Mouse (Mus musculus) liver, embryonic 15.5 days (tissue): ENCODE results near the gene Ccdc85c. TPM values are rescaled to one million over a fixed set of nuclear protein-coding genes. Genes with fewer than 3 reads are reported as not detected.

Experiments
- ATAC-seq: fragments of 200-750 bp; cut with Nextera tagmentation; 2 replicates; pipeline ENCODE4 v1.8.0; 2017; ENCODE audit warnings: moderate number of reproducible peaks, mild to moderate bottlenecking, moderate library complexity; ENCODE audit not compliant: insufficient read depth
- H3K27ac ChIP-seq: fragments of 300-500 bp; sonication (generic); replicated peaks from 2 replicates; pipeline ENCODE4 v1.5.1; 2015; ENCODE audit warnings: mild to moderate bottlenecking, inconsistent platforms
- H3K27me3 ChIP-seq: fragments of 300-500 bp; sonication (generic); 2 replicates; pipeline ENCODE4 v1.6.1; 2015; ENCODE audit warnings: mild to moderate bottlenecking, inconsistent platforms
- H3K36me3 ChIP-seq: fragments of 300-500 bp; sonication (generic); replicated peaks from 2 replicates; pipeline ENCODE4 v1.6.1; 2015; ENCODE audit warnings: moderate library complexity, mild to moderate bottlenecking, inconsistent platforms
- H3K4me1 ChIP-seq: fragments of 300-500 bp; sonication (generic); replicated peaks from 2 replicates; pipeline ENCODE4 v1.6.1; 2015; ENCODE audit warnings: inconsistent platforms
- H3K4me2 ChIP-seq: fragments of 300-500 bp; sonication (generic); 2 replicates; pipeline ENCODE4 v1.6.1; 2015; ENCODE audit warnings: moderate library complexity, mild to moderate bottlenecking, inconsistent platforms
- H3K4me3 ChIP-seq: fragments of 300-500 bp; sonication (generic); replicated peaks from 2 replicates; pipeline ENCODE4 v1.5.1; 2015; ENCODE audit warnings: mild to moderate bottlenecking, inconsistent platforms
- H3K9ac ChIP-seq: fragments of 300-500 bp; sonication (generic); 2 replicates; pipeline ENCODE4 v1.6.1; 2015; ENCODE audit warnings: moderate library complexity, mild to moderate bottlenecking, inconsistent platforms
- H3K9me3 ChIP-seq: fragments of 300-500 bp; sonication (generic); replicated peaks from 2 replicates; pipeline ENCODE4 v1.6.1; 2016; ENCODE audit warnings: inconsistent platforms
- WGBS: fragments of 180-500 bp; shearing (Covaris S2); methylation state at CpG from one replicate; pipeline ENCODE4 v1.1.7; 2015; ENCODE audit warnings: mixed read lengths; ENCODE audit not compliant: insufficient replicate concordance; 5-methylcytosine and 5-hydroxymethylcytosine counted together
- polyA plus RNA-seq: library from polyadenylated mRNA; unstranded; fragments of >200 nt; fragmentation: Nextera tagmentation; extraction: Ambion mirVana; gene quantifications from 2 replicates; pipeline ENCODE4 v1.2.1, GENCODE M21; 2015

Gene Ccdc85c
- polyA plus RNA-seq, 1 experiment from 2014 or later, result 1.4 TPM

GRCm38 (mm10) chr12:108171336-108171735 lies 103.9 kb downstream of the Ccdc85c start:
- Histone ChIP-seq H3K9me3 (no peaks in the 10 kb centered on the region), H3K27ac (no peak overlapping the region), H3K4me3 (no peak overlapping the region), H3K4me2 (no peak overlapping the region), H3K27me3 (no peaks in the 10 kb centered on the region), H3K36me3 (no peaks in the 10 kb centered on the region), H3K4me1 (peaks cover 63% of the 10 kb centered on the region), H3K9ac (no peak overlapping the region)
- no peak for ATAC-seq

GRCm38 (mm10) chr12:108170467-108170866 lies 104.8 kb downstream of the Ccdc85c start:
- no peak for ATAC-seq

GRCm38 (mm10) chr12:108168909-108169308 lies 106.3 kb downstream of the Ccdc85c start:
- Histone ChIP-seq H3K27ac (no peak overlapping the region), H3K4me3 (no peak overlapping the region), H3K36me3 (peaks cover 8% of the 10 kb centered on the region), H3K27me3 (no peaks in the 10 kb centered on the region), H3K4me2 (no peak overlapping the region), H3K9me3 (no peaks in the 10 kb centered on the region), H3K4me1 (peaks cover 51% of the 10 kb centered on the region), H3K9ac (no peak overlapping the region)
- ATAC-seq, result no peak
- 37% methylated on average over 3 of the region's 3 CpGs for WGBS

More at GRCm38 (mm10) chr12:108170467-108170866, 104.8 kb downstream of the Ccdc85c start:
- no peaks in the 10 kb centered on the region for H3K36me3 ChIP-seq
- H3K27ac ChIP-seq, result no peak overlapping the region
- no peak overlapping the region for H3K4me3 ChIP-seq
- peaks cover 57% of the 10 kb centered on the region for H3K4me1 ChIP-seq
- H3K4me2 ChIP-seq, result no peak overlapping the region
- WGBS, result 66% methylated on average over 3 of the region's 3 CpGs
- H3K9ac ChIP-seq, result no peak overlapping the region
- no peaks in the 10 kb centered on the region for H3K27me3 ChIP-seq
- H3K9me3 ChIP-seq, result no peaks in the 10 kb centered on the region

DNA sequence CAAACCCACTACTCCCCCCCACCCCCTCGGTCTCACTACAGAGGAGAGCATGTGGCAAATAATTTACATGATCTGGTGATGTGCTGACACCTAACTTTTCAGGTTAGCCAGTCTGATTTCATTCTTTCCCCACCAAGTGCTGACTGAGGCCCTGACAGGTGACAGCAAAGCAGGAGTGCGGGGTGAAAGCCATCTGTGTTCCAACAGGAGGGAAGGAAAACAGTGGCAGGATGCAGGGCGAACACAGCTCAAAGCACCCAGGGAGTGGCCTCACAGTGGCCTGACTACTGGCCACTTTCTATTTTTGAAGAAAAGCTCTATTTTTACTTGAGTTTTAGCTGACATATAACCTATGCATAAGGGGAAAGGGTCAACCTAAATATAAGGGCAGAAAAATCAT lies 111.5 kb downstream of the Ccdc85c start:
- Histone ChIP-seq H3K4me2 (no peak overlapping the region), H3K4me3 (no peak overlapping the region), H3K4me1 (peaks cover 7% of the 10 kb centered on the region; the same call in 1 of the 2 replicates), H3K9ac (no peak overlapping the region), H3K36me3 (peaks cover 58% of the 10 kb centered on the region), H3K27me3 (no peaks in the 10 kb centered on the region), H3K27ac (no peak overlapping the region), H3K9me3 (no peaks in the 10 kb centered on the region)
- WGBS, result 79% methylated on average over 3 of the region's 3 CpGs
- no peak for ATAC-seq

- 83% methylated on average over 1 of the region's 1 CpGs for whole genome bisulfite sequencing
- Histone ChIP-seq H3K36me3 (peaks cover 70% of the 10 kb centered on the region), H3K4me1 (no peaks in the 10 kb centered on the region; the same call in 1 of the 2 replicates), H3K27me3 (no peaks in the 10 kb centered on the region), H3K27ac (no peak overlapping the region), H3K4me2 (no peak overlapping the region), H3K4me3 (no peak overlapping the region), H3K9me3 (no peaks in the 10 kb centered on the region), H3K9ac (no peak overlapping the region)
- ATAC-seq, result no peak
Observed at GRCm38 (mm10) chr12:108162036-108162435, 113.2 kb downstream of the Ccdc85c start.

DNA sequence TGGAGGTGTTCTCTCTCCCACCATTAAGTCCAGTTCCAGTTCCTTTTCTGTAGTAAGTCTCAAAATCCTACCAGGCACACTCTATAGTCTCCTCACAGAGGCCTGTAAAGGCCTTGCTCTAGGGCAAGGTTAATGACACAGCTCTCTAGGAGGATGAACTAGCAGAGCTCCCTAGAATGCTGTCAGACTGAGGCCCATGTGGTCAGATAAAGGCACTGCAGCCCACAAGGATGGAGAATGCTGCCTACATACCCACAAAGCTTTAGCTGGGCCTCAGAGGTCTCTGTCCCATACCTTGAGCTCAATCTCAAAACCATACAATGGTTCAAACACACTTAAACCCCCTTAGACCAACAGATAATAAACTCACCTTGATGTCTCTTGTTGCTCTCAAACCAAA lies 115.4 kb downstream of the Ccdc85c start:
- H3K9ac ChIP-seq, result no peak overlapping the region
- ATAC-seq, result no peak
- H3K9me3 ChIP-seq, result no peaks in the 10 kb centered on the region
- H3K4me3 ChIP-seq, result no peak overlapping the region
- H3K4me2 ChIP-seq, result no peak overlapping the region
- no peaks in the 10 kb centered on the region; the same call in 1 of the 2 replicates for H3K4me1 ChIP-seq
- no peaks in the 10 kb centered on the region for H3K27me3 ChIP-seq
- H3K36me3 ChIP-seq, result peaks cover 89% of the 10 kb centered on the region
- no peak overlapping the region for H3K27ac ChIP-seq

Other genes starting within 250 kb of the Ccdc85c start
- gene Setd3, start 96.1 kb downstream of the Ccdc85c start, polyA plus RNA-seq, result 53.8 and 56.0 TPM in 2 replicates
- 1.4 and 1.7 TPM in 2 replicates for gene Ccnk, start 95.8 kb downstream of the Ccdc85c start, polyA plus RNA-seq
- 0.03 and 0.09 TPM in 2 replicates for gene Hhipl1, start 30.8 kb upstream of the Ccdc85c start, polyA plus RNA-seq
- gene Cyp46a1, start 59.0 kb upstream of the Ccdc85c start, polyA plus RNA-seq, result 0.08 and 0.09 TPM in 2 replicates
- 5.5 and 6.1 TPM in 2 replicates for gene Eml1, start 95.5 kb upstream of the Ccdc85c start, polyA plus RNA-seq